Mouse (Mus musculus) stomach, embryonic 16.5 days (tissue): ENCODE results near the gene Man1b1. TPM values are rescaled to one million over a fixed set of nuclear protein-coding genes. Genes with fewer than 3 reads are reported as not detected.

Source experiments
- ATAC-seq: fragments of 200-750 bp; cut with Nextera tagmentation; 2 replicates; pipeline ENCODE4 v1.8.0; 2017; ENCODE audit warnings: moderate number of reproducible peaks, moderate TSS enrichment; ENCODE audit not compliant: insufficient read depth, low FRiP score
- H3K27ac ChIP-seq: fragments of 300-500 bp; sonication (generic); 2 replicates; pipeline ENCODE4 v1.5.1; 2014; ENCODE audit warnings: low read length
- H3K27me3 ChIP-seq: fragments of 300-500 bp; sonication (generic); 2 replicates; pipeline ENCODE4 v1.6.1; 2014; ENCODE audit warnings: low read length, control low read depth, mixed read lengths; ENCODE audit not compliant: control insufficient read depth, insufficient read depth
- H3K36me3 ChIP-seq: fragments of 300-500 bp; sonication (generic); 2 replicates; pipeline ENCODE4 v1.6.1; 2014; ENCODE audit warnings: low read length; ENCODE audit not compliant: control insufficient read depth, insufficient read depth
- H3K4me1 ChIP-seq: fragments of 300-500 bp; sonication (generic); 2 replicates; pipeline ENCODE4 v1.6.1; 2014; ENCODE audit warnings: low read length, control low read depth, mixed read lengths; ENCODE audit not compliant: control insufficient read depth, insufficient read depth
- H3K4me2 ChIP-seq: fragments of 300-500 bp; sonication (generic); 2 replicates; pipeline ENCODE4 v1.6.1; 2014; ENCODE audit warnings: low read depth, low read length, mixed read lengths
- H3K4me3 ChIP-seq: fragments of 300-500 bp; sonication (generic); replicated peaks from 2 replicates; pipeline ENCODE4 v1.5.1; 2014; ENCODE audit warnings: mild to moderate bottlenecking, low read length
- H3K9ac ChIP-seq: fragments of 300-500 bp; sonication (generic); 2 replicates; pipeline ENCODE4 v1.6.1; 2014; ENCODE audit warnings: low read length
- H3K9me3 ChIP-seq: fragments of 300-500 bp; sonication (generic); replicated peaks from 2 replicates; pipeline ENCODE4 v1.6.1; 2016; ENCODE audit warnings: low read length, control low read depth; ENCODE audit not compliant: control insufficient read depth
- WGBS: fragments of 180-500 bp; shearing (Covaris S2); extraction: QIAGEN DNeasy Blood & Tissue Kit; methylation state at CpG from one replicate; pipeline ENCODE4 v1.1.7; 2014; 5-methylcytosine and 5-hydroxymethylcytosine counted together
- polyA plus RNA-seq: library from polyadenylated mRNA; unstranded; fragments of >200 nt; fragmentation: Nextera tagmentation; extraction: Ambion mirVana; gene quantifications from 2 replicates; pipeline ENCODE4 v1.2.1, GENCODE M21; 2015

The Man1b1 gene
- polyA plus RNA-seq, 1 experiment from 2014 or later: 47.0 TPM

DNA sequence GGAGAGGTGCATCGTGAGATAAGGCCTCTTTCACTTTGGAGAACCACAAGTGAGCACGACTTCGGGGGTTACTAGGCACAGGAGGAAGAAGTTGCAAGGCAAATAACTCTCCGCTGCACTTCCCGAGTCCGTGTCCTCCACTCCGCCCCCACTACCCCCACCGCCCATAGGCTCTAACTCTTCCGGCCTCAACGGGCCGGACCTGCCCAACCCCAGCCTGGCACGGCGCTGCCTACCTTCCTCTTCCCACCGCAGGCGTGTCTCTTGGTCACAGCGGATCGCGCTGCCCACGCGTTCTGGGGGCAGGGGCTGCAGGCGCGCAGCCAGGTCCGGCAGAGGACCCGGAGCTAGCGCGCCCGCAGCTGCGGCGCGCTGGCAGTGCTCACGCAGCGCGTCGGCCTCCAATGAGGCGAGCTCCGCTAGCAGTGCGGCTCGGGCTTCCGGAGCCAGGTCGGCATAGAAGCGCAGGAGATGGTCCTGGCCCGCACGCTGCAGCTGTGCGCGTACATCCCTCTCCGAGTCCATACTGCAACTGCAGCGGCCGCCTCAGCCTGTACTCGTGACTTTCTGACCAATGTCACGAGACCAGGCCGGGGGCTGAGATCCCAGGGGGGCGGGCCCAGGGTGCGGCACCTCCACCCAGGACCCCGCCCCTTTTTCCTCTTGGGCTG lies 33.1 kb downstream of the Man1b1 start, which contains the start of gene Uap1l1:
Gene Uap1l1, minus strand, starts transcription at position 592 of the 671 bp plus-strand sequence.
- peak within 1 kb of the TSS; percentile 80 for H3K4me3 ChIP-seq
- H3K27me3 ChIP-seq: no peaks in the 10 kb centered on the region
- H3K27ac ChIP-seq: peak within 1 kb of the TSS; percentile 78
- peaks cover 7% of the 10 kb centered on the region for H3K4me1 ChIP-seq
- H3K9me3 ChIP-seq: no peaks in the 10 kb centered on the region
- peak; percentile 81 for ATAC-seq
- peak within 1 kb of the TSS; percentile 95 for H3K4me2 ChIP-seq
- H3K36me3 ChIP-seq: no peaks in the 10 kb centered on the region
- peak within 1 kb of the TSS; percentile 89 for H3K9ac ChIP-seq
- under 1% methylated on average over 54 of the region's 54 CpGs for WGBS

DNA sequence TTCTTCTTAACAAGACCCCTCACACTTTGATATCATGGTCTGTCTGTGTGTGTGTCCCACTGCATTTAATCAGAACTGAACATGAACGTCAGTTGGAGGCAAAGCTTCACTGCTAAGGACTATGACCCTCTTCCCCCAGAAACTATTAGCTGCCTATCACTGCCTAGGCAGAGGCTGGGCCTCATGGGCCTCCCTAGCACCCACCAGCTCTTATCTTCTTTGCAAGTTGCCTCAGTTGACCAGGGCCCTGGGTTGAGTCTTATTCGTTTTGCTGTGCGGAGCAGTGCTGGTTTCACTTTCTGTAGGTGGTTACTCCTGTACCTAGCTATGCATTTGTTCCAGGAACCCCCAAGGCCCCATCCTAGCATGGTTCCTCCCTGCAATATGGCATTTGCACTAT lies 37.9 kb downstream of the Man1b1 start:
- Histone ChIP-seq H3K4me1 (peaks cover 26% of the 10 kb centered on the region), H3K27ac (no peak overlapping the region), H3K4me2 (no peak overlapping the region), H3K9me3 (no peaks in the 10 kb centered on the region), H3K9ac (no peak overlapping the region), H3K27me3 (no peaks in the 10 kb centered on the region), H3K4me3 (no peak overlapping the region), H3K36me3 (no peaks in the 10 kb centered on the region; the same call in 1 of the 2 replicates)
- 72% methylated on average over 3 of the region's 3 CpGs for WGBS
- no peak for ATAC-seq

- peak within 1 kb of the TSS; percentile 92 for H3K4me2 ChIP-seq
- H3K9ac ChIP-seq: peak within 1 kb of the TSS; percentile 75
- peak within 1 kb of the TSS; percentile 83 for H3K27ac ChIP-seq
- H3K27me3 ChIP-seq: no peaks in the 10 kb centered on the region
- peak within 1 kb of the TSS; percentile 70 for H3K4me3 ChIP-seq
- no peaks in the 10 kb centered on the region; the same call in 1 of the 2 replicates for H3K36me3 ChIP-seq
- ATAC-seq: peak; percentile 92
- H3K9me3 ChIP-seq: no peaks in the 10 kb centered on the region
- H3K4me1 ChIP-seq: peaks cover 26% of the 10 kb centered on the region
- 1% methylated on average over 65 of the region's 65 CpGs for WGBS
Observed at GRCm38 (mm10) chr2:25371764-25372643, 39.9 kb downstream of the Man1b1 start, which contains the start of gene Sapcd2. Gene Sapcd2 (plus strand): TSS chr2:25372321.

GRCm38 (mm10) chr2:25372644-25373391 lies 40.7 kb downstream of the Man1b1 start:
- Histone ChIP-seq H3K4me2 (peak overlapping the region; percentile 92), H3K36me3 (peaks cover 3% of the 10 kb centered on the region; the same call in 1 of the 2 replicates), H3K9ac (peak overlapping the region; percentile 75), H3K4me3 (peak overlapping the region; percentile 70), H3K9me3 (no peaks in the 10 kb centered on the region), H3K4me1 (peaks cover 26% of the 10 kb centered on the region), H3K27ac (no peak overlapping the region), H3K27me3 (no peaks in the 10 kb centered on the region)
- no peak for ATAC-seq
- WGBS: 1% methylated on average over 42 of the region's 42 CpGs

DNA sequence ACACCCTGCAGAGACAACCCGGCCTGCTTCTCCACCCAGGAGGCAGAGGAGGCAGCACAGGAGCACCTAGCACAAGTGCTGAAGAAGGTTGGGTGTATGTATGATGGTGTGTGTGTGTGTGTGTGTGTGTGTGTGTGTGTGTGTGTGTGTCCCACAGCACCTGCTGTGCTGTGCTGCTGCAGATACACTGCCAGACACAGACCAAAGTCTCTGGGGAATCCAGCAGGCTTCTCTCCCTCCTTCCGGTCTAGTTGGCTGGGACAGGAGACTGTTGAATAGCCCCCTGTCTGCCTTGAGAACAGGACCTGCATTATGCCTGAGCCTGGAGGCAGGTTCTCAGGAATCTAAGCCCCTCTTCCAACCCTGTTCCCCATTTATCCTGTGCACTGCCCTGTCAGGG lies 41.3 kb downstream of the Man1b1 start:
- Histone ChIP-seq H3K36me3 (peaks cover 3% of the 10 kb centered on the region; the same call in 1 of the 2 replicates), H3K4me3 (peak overlapping the region; percentile 70), H3K27ac (no peak overlapping the region), H3K4me2 (peak overlapping the region; percentile 92), H3K9me3 (no peaks in the 10 kb centered on the region), H3K27me3 (no peaks in the 10 kb centered on the region), H3K9ac (peak overlapping the region; percentile 75), H3K4me1 (peaks cover 26% of the 10 kb centered on the region)
- ATAC-seq: no peak
- 38% methylated on average over 2 of the region's 2 CpGs for WGBS

- Histone ChIP-seq H3K9me3 (no peaks in the 10 kb centered on the region), H3K36me3 (peaks cover 3% of the 10 kb centered on the region; the same call in 1 of the 2 replicates), H3K27me3 (no peaks in the 10 kb centered on the region), H3K4me2 (no peak overlapping the region), H3K4me1 (peaks cover 25% of the 10 kb centered on the region), H3K27ac (no peak overlapping the region), H3K4me3 (no peak overlapping the region), H3K9ac (no peak overlapping the region)
- WGBS: 54% methylated on average over 4 of the region's 4 CpGs
- ATAC-seq: no peak
Observed at GRCm38 (mm10) chr2:25376589-25376988, 44.5 kb downstream of the Man1b1 start.

DNA sequence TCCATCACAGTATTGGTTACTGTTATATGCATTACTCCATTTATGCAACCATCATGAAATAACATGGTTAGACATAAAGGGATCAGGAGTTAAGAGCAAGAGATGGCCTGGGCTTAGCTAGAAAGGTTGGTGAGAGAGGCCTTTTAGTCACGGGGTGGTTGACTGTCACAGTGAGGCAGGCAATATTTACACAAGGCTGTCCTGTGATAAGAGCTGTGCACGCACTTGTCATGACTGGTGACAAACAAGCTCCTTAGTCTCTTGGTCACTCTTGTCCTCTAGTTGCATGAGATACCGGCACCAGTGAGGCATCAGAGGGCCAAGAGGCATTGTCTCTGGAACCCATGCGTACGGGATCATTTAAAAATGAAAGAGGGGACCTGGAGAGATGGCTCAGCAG lies 52.4 kb downstream of the Man1b1 start:
- ATAC-seq: no peak
- Histone ChIP-seq H3K27ac (no peak overlapping the region), H3K4me1 (no peaks in the 10 kb centered on the region), H3K9ac (no peak overlapping the region), H3K36me3 (no peaks in the 10 kb centered on the region), H3K27me3 (no peaks in the 10 kb centered on the region), H3K4me3 (no peak overlapping the region), H3K4me2 (no peak overlapping the region), H3K9me3 (no peaks in the 10 kb centered on the region)
- 59% methylated on average over 5 of the region's 5 CpGs for WGBS

DNA sequence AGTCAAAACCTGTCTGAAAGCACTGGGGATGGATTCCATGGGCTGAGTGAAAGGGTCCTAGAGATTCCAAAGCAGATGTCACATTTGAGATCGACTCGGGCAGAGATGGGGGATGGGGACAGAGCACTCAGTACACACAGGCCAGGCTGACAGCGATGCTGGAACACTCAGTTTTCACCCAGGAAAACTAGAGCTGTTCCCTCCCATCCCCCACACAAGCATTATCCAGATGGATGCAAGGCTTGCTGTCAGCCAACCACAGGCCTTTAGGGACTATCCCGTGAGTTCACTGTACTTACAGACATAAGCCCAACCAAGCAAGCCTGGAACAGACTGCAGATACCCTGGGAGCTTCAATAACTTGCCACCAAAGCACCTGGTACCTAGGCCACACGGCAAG lies 59.1 kb downstream of the Man1b1 start:
- Histone ChIP-seq H3K27me3 (peaks cover 3% of the 10 kb centered on the region; the same call in 1 of the 2 replicates), H3K9me3 (no peaks in the 10 kb centered on the region), H3K4me3 (no peak overlapping the region), H3K4me1 (peaks cover 12% of the 10 kb centered on the region), H3K9ac (no peak overlapping the region), H3K27ac (no peak overlapping the region), H3K4me2 (no peak overlapping the region), H3K36me3 (no peaks in the 10 kb centered on the region)
- WGBS: 57% methylated on average over 5 of the region's 5 CpGs
- no peak for ATAC-seq
